Mouse (Mus musculus) cerebellum, adult 2 months (tissue): ENCODE data around the gene Ttyh3. TPM values are rescaled to one million over a fixed set of nuclear protein-coding genes. Genes with fewer than 3 reads are reported as not detected.

Experiments used
- DNase-seq, 2 experiments: peaks; one replicate each; pipeline ENCODE4 v3.0.0; 2021
- H3K27ac ChIP-seq: fragments of 200-500 bp; 2 replicates; pipeline ENCODE4 v1.5.1; 2012; ENCODE audit warnings: low read length, control low read depth, inconsistent platforms; ENCODE audit not compliant: insufficient read depth
- H3K27me3 ChIP-seq: fragments of 200-500 bp; 2 replicates; pipeline ENCODE4 v1.6.1; 2012; ENCODE audit warnings: inconsistent platforms, mild to moderate bottlenecking, low read length, moderate library complexity; ENCODE audit not compliant: control insufficient read depth, insufficient read depth
- H3K4me1 ChIP-seq: fragments of 200-500 bp; 2 replicates; pipeline ENCODE4 v1.6.1; 2011; ENCODE audit warnings: low read length; ENCODE audit not compliant: control insufficient read depth, insufficient read depth
- H3K4me3 ChIP-seq: fragments of 200-500 bp; replicated peaks from 2 replicates; pipeline ENCODE3; 2011; ENCODE audit warnings: mild to moderate bottlenecking, low read depth, low read length, control low read depth; ENCODE audit not compliant: insufficient read depth
- CTCF ChIP-seq: fragments of 200-500 bp; IDR thresholded peaks from 2 replicates; pipeline ENCODE4 v1.5.1; 2011; ENCODE audit warnings: low read depth, mild to moderate bottlenecking, control low read depth, low read length, moderate library complexity, borderline replicate concordance; ENCODE audit not compliant: insufficient read depth
- POLR2A ChIP-seq: fragments of 200-500 bp; IDR thresholded peaks from 2 replicates; pipeline ENCODE4 v1.6.1; 2011; ENCODE audit warnings: low read length, control low read depth, borderline replicate concordance; ENCODE audit not compliant: insufficient read depth
- WGBS: fragments of 180-500 bp; shearing (Covaris S2); methylation state at CpG from one replicate; pipeline ENCODE4 v1.1.7; 2018; 5-methylcytosine and 5-hydroxymethylcytosine counted together
- polyA plus RNA-seq: library from polyadenylated mRNA; depleted of rRNA; stranded (reverse); fragments of >200 nt; gene quantifications from 2 replicates; pipeline ENCODE4 v1.2.3, GENCODE M21; 2012

Ttyh3 gene
- polyA plus RNA-seq, 1 experiment, result 86.0 TPM

DNA sequence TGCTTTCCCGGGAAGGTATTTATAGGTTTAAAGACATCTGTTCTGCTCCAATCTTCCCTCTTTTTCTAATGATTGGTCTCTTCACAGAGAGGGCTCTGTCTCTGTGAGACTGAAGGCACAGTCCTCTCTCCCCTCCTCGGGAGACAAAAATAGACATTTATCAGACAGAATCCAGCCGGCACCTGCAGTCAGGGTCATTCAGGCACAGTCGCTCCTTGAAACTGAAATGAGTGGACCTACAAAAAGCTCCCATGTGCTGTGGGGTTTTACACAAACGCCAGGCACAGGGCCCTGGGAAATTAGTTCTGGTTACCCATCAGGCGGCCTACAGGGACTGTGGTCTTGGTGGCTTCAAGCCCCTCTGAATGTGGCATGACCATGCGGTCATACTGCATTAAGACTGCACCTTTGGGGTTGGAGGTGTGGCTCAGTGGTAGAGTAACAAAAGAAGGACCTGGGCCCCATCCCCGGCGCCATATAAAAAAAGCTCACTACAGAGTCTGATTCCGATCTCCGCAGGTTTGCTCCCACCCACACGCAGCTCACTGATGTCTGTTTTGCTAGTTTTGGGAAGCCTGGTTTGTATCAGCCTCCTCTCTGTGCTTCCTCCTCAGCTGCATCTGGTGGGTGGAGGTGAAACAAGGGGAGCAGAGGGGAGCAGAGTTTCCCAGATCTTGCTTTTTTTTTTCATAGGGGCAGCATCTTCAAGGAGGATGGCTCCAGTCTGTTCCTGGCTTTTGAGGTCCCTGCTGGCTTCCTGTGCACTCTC, 13.2 kb upstream of the Ttyh3 start:
- DNase-seq, result no peak
- no peaks in the 10 kb centered on the region for H3K27me3 ChIP-seq
- H3K27ac ChIP-seq, result no peak overlapping the region
- TF ChIP-seq POLR2A (no peak), CTCF (no peak)
- H3K4me1 ChIP-seq, result peaks cover 8% of the 10 kb centered on the region
- no peak overlapping the region for H3K4me3 ChIP-seq
- 68% methylated on average over 12 of the region's 12 CpGs for WGBS

DNA sequence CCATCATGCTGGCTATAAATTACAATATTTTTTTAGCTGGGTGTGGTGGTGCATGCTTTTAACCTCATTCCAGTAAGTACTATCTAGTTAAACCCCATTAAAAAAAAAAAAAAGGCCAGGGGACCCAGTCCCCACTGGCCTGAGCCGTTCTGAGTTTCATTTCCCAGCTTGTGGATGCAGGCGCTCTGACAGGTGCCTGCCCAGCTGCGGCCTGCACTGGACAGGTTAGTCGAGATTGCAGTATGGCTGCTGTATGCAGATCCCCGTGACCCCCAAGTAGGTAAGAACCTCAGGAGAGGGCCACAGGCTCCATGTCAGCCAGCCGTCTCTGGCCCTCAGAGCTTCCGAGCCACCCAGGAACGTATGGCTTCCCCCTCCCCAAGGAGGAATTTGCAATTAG, 12.6 kb upstream of the Ttyh3 start:
- TF ChIP-seq CTCF (no peak), POLR2A (no peak)
- WGBS, result 84% methylated on average over 8 of the region's 8 CpGs
- H3K27ac ChIP-seq, result no peak overlapping the region
- no peak overlapping the region for H3K4me3 ChIP-seq
- no peak for DNase-seq
- H3K4me1 ChIP-seq, result peaks cover 8% of the 10 kb centered on the region
- no peaks in the 10 kb centered on the region for H3K27me3 ChIP-seq

DNA sequence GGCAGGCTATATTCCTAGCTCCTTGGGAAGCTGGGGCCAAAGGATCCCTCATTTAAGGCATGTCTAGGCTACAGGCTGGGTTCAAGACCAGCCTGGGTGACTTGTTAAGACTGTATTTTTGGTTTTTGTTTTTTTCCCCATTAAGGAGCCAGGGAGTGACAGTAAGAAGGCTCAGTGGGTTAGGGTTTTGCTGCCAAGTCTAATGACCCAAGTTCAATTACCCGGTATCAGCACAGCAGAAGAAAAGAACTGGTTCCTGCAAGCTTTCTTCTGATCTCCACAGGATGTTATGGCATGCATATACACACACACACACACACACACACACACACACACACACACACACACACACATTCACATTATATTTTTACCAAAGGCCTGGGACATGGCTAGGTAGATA, 11.6 kb upstream of the Ttyh3 start:
- no peak for DNase-seq
- no peak overlapping the region for H3K4me3 ChIP-seq
- H3K4me1 ChIP-seq, result peaks cover 8% of the 10 kb centered on the region
- no peaks in the 10 kb centered on the region for H3K27me3 ChIP-seq
- 71% methylated on average over 1 of the region's 1 CpGs for WGBS
- H3K27ac ChIP-seq, result no peak overlapping the region
- TF ChIP-seq CTCF, result no peak
- no peak for TF ChIP-seq POLR2A

DNA sequence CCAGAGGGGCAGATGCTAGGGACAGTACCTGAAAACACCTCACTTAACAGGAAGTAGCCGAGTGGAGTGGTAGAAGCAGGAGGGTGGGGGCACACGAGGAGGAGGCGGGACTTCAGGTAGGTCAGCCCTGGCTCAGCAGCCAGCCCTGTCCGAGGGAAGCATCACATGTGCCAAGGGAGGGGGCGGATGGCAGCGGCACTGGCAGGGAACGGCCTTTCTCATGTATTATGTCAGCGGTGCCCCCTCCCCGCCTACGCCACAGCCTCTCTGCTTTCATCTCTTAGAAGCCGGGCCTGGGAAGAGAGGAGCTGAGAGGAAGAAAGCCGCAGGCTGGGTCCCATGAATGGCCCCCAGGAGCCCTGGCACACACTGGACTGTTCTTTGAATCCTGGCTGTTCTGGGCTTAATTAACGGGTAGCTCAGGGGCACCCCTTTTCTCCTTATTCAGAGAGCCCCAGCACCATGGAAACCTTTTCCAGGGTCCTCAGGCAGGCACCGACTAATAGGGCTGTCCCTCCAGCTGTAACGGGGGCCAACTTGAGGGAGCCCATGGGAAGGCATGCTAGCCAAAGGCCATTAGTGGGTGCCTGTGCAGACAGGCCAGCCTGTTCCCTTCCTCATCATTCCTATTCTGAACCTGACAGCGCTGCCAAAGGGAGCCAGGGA, 10.9 kb upstream of the Ttyh3 start:
- peak; percentile 38 to 56 for DNase-seq
- peak overlapping the region; percentile 7 for H3K4me3 ChIP-seq
- peaks cover 8% of the 10 kb centered on the region for H3K4me1 ChIP-seq
- H3K27ac ChIP-seq, result no peak overlapping the region
- TF ChIP-seq CTCF, result no peak
- TF ChIP-seq POLR2A, result no peak
- 10% methylated on average over 16 of the region's 16 CpGs for WGBS
- H3K27me3 ChIP-seq, result no peaks in the 10 kb centered on the region

DNA sequence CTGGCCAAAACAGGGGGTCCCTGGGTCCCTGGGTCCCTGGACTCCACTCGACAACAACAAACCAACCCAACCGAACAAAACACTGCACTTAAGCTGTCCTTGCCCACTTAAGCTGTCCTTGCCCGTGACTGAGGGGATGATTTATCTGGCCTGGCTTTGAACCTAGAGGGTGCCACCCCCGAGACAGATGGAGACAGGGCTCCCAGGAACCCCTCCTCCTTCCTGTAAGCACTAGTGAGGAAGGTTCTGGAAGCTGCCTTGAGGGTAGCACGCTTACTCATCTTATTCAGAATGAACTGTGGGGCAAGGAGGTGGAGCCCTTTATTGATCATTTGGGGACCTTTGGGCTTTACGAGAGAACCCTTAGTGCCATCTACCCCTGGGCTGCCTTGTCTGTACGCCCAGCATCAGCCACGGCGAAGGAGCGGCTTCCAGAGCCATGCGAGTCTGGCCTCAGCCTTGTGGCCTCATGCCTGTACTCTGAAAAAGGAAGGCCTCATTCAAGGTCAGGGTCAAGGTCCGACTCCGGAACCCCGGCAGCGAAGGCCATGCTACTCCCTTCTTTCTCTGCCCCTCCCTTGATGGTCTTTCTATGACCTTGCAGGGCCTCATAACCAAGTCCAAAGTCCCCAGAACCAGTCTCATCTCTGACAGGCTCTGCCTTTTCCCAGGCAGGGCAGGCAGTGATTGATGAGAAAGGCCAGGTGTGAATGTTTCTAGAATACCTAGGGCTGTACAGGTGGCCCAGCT, 5.4 kb upstream of the Ttyh3 start:
- 83% methylated on average over 15 of the region's 15 CpGs for WGBS
- no peak overlapping the region for H3K4me3 ChIP-seq
- no peak for TF ChIP-seq POLR2A
- TF ChIP-seq CTCF, result no peak
- H3K27me3 ChIP-seq, result no peaks in the 10 kb centered on the region
- peaks cover under 1% of the 10 kb centered on the region; the same call in 1 of the 2 replicates for H3K4me1 ChIP-seq
- no peak overlapping the region for H3K27ac ChIP-seq
- DNase-seq, result no peak

DNA sequence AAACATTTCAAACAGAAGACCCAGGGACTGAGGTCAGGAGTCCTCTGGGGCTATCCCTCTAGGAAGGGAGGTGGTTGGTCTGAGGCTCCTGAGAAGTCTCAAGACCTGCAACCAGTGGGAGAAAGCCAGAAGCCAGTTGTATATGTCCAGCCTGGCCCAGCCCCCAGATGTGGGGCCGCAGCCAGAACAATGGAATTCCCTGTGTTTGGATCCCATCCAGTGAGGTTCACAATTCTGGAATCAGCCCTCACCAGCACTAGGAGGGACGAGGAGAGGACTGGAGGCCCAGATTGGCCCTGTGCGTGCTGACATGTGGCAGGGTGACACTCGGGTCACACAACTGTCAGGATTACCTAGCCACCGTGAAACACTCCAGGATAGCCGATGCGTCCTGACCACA, 3.8 kb upstream of the Ttyh3 start:
- no peak for DNase-seq
- 46% methylated on average over 7 of the region's 7 CpGs for WGBS

DNA sequence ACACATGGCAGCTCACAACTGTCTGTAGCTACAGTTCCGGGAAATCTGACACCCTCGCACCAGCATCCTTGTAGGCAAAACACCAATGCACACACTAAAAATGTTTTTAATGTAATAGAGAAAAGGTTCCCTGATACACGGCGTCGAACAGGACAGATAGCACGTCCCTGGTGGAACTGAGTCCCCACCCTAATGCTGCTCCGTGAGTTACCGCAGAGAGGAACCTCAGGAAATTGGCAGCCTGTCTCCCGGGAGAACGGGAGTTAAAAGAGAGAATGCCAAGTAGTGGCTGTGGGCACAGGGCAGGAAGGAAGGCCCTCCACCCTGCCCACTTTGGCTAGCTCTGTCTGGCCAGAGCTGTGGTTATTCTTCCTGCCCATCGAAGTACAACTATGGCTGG, 2.4 kb upstream of the Ttyh3 start:
- no peak overlapping the region for H3K27ac ChIP-seq
- WGBS, result 59% methylated on average over 11 of the region's 11 CpGs
- no peaks in the 10 kb centered on the region for H3K27me3 ChIP-seq
- H3K4me3 ChIP-seq, result no peak overlapping the region
- peaks cover 12% of the 10 kb centered on the region for H3K4me1 ChIP-seq
- TF ChIP-seq POLR2A (no peak), CTCF (no peak)
- DNase-seq, result no peak

More for the DNA sequence above, 3.8 kb upstream of the Ttyh3 start:
- Histone ChIP-seq H3K27ac (no peak overlapping the region), H3K27me3 (no peaks in the 10 kb centered on the region), H3K4me3 (no peak overlapping the region), H3K4me1 (0 out of 2 replicates have a peak, but pooled peaks cover under 1% of the 10 kb centered on the region)
- TF ChIP-seq CTCF (no peak), POLR2A (no peak)

DNA sequence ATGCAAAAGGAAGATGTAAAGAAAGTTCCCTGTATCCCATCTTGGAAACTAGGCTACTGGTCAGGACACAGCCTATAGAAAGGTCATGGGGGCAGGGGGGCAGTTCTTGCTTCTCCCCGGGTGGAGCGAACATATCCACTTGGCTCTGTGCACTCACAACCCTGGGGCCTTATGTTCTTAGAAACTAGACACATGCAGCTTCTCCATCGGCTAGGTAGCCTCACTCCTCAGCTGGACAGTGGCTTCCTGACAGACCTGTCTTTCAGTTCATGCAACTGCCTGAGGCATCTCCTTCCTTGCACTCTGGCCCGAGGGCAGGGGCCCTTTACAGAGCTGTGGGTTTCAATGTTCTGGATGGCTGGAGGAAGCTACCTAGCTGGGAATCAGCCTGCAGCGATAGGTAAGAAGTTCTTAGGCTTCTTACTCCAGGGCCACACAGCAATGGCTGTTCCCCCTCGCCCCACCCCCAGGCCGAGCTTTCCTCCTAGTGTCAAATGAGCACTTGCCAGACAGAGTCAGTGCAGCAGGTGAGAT, 1.1 kb upstream of the Ttyh3 start:
- TF ChIP-seq POLR2A, result no peak
- TF ChIP-seq CTCF, result no peak

More for the DNA sequence above, 1.1 kb upstream of the Ttyh3 start:
- Histone ChIP-seq H3K4me3 (no peak overlapping the region), H3K27me3 (no peaks in the 10 kb centered on the region), H3K4me1 (peaks cover 16% of the 10 kb centered on the region), H3K27ac (no peak overlapping the region)
- DNase-seq, result no peak
- WGBS, result 83% methylated on average over 7 of the region's 7 CpGs
